Mouse (Mus musculus): ENCODE measurements around the gene Wnt10a.

Wnt10a gene

GRCm38 (mm10) chr1:74791249-74791648, at the start of gene Wnt10a:
TSS of gene Wnt10a (plus strand) at chr1:74791516.
- DNase-seq = peak in 1 of 2 experiments; percentile 58

DNA sequence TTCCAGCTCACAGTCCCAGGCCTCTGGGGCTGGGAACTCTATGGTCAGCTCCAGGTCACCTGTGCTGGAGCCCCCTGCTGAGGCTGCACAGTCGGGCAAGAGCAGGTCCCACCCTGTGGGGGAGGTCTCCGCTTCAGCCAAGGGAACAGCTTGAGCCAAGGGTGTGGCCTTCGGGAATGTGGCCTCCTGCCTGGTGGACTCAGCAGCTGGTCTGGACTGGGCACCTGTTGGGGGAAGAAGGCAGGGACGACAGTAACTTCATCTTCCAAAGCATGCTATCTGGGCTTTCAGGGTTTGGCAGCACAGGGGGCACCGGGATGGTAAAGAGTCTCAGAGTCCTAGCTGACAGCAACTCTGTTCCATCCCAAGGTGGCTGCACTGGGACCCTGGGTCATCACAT, 44.0 kb upstream of the Wnt10a start:
- no peak for DNase-seq

GRCm38 (mm10) chr1:74748643-74749271, 42.6 kb upstream of the Wnt10a start, which contains the start of gene Prkag3:
TSS of gene Prkag3 (minus strand) at chr1:74749221.
- DNase-seq = peak; percentile 17 to 65

- no peak for DNase-seq
These were observed 42.0 kb upstream of the Wnt10a start for GRCm38 (mm10) chr1:74749301-74749700.

- no peak for DNase-seq
These were observed 40.6 kb upstream of the Wnt10a start for GRCm38 (mm10) chr1:74750683-74751082.

DNA sequence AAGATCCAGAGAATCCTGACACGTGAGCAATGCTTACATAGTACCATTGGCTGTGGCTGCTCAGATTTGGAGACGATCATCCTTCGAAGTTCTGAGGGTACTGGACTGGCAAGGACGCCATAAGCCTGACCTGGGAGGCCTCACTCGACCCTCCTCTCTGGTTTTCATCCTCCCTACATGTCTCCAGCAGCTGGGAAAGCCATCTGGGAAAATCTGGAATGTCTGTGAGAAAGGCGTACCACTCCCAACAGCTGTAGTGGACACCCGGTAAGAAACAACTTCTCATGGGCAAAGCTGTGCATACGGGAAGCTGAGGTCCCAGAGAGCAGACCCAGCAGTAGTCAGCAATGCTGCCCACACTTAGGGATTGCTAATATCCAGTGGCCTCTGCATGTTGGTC, 39.2 kb upstream of the Wnt10a start:
- no peak for DNase-seq

GRCm38 (mm10) chr1:74752833-74753232, 38.5 kb upstream of the Wnt10a start:
- no peak for DNase-seq

GRCm38 (mm10) chr1:74753266-74753974, 37.9 kb upstream of the Wnt10a start:
- DNase-seq = no peak

DNA sequence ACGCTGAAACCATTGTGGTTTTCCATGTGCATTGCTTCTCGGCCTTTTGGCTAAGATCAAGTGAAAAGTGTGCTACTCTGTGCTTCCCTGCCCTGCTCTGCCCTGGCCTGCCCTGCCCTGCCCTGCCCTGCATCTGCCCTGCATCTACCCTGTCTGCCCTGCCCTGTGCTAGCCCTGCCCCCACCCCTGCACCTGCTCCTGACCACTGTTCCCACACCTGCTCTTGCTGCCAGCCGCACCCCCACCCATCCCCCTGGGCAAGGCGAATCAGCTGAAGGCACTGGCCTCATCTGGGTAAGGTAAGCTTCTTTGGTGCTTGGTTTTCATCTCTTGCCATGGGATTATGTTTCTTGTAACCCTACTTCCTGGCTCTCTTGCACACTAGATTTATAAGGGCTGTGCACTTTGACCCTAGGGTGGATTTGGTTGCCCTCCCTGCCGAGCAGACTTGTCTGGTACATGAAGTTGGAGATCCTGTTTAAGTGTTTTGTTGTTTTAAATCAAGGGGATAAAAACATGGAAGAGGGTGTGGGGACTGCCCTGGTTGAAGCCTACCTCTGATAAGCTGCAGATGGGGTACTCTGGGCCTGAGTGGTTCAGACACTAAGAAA, 37.0 kb upstream of the Wnt10a start:
- DNase-seq = no peak

DNA sequence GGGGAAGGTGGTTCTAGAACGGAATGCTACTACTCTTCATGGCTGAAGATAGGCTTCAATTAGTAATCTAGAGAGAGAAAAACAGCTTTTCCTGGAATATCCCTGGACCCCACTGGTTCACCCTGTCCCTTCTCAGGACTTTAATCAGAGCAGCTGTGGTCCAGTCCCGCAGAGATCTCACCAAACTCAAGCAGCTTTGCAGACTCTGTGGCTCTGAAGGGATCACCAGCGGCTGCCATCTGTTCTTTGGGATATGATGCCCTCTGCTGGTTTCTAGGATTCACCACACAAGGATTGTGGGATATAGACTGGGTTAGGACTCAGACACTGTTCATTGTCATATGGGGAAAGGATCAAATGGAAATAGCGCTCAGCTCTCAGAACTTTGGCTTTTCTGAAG, 31.5 kb upstream of the Wnt10a start:
- DNase-seq = no peak

GRCm38 (mm10) chr1:74763081-74763480, 28.2 kb upstream of the Wnt10a start:
- peak; percentile 41 to 65 for DNase-seq

GRCm38 (mm10) chr1:74770727-74771466, 20.4 kb upstream of the Wnt10a start:
- no peak for DNase-seq

GRCm38 (mm10) chr1:74771467-74771844, 19.9 kb upstream of the Wnt10a start:
- DNase-seq = no peak

DNA sequence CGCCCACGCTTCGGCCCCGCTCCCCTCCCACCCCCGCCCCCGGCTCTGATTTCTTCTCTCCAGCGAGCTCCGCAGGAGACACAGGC, 19.6 kb upstream of the Wnt10a start, which contains the start of gene Wnt6:
Gene Wnt6 (plus strand): TSS at position 48 of the 86 bp plus-strand sequence.
- DNase-seq = no peak

DNA sequence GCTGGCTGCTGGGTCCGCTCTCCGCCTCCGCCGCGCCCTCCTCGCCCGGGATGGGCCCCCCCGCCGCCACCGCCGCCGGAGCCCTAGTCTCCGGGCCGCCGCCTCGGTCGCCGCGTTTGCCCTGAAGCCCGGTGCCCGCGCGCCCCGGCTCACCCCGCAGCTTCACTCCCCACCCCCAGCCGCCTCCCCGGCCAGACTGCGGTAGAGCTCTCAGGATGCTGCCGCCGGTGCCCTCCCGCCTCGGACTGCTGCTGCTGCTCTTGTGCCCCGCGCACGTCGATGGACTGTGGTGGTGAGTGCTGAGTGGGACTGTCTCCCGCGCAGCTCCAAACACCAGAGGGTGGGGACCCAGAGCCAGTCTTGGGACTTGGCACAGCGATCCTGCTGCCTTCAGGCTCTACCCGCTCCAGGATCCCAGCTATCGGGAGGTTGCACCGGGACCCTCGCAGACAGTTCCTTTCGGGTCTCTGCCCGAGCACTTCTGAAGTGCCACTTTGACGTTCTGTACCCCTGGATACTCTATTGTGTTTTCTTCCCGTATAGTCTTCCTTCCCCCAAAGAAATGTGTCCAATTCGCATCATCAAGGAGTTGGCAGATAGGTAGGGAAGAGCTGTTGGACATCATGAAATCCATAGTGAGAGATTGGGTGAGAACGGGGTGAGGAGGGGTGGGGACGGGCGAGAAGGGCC, 19.2 kb upstream of the Wnt10a start:
- DNase-seq = no peak

GRCm38 (mm10) chr1:74773136-74773535, 18.2 kb upstream of the Wnt10a start:
- peak; percentile 44 to 52 for DNase-seq

DNA sequence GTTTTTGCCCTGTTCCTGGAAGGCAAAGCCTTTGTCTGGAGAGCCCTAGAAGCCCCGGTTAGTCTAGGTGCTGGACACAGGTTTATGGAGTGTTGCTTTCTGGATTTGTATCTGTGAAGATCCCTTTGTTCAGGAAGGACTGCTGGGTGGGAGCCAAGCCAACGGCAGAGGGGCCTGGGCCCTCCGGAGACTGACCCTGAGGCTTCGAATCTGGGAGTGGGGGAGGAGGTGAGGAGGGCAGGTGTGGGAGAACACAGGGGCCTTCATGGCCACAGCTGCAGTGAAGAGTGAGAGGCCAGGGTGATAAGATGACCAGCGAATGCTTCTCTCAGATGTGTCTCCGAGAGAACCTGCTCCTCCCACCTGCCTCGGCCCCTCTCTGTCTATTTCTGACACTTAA, 17.3 kb upstream of the Wnt10a start:
- no peak for DNase-seq

- no peak for DNase-seq
These were observed 15.5 kb upstream of the Wnt10a start for GRCm38 (mm10) chr1:74775816-74776215.

DNA sequence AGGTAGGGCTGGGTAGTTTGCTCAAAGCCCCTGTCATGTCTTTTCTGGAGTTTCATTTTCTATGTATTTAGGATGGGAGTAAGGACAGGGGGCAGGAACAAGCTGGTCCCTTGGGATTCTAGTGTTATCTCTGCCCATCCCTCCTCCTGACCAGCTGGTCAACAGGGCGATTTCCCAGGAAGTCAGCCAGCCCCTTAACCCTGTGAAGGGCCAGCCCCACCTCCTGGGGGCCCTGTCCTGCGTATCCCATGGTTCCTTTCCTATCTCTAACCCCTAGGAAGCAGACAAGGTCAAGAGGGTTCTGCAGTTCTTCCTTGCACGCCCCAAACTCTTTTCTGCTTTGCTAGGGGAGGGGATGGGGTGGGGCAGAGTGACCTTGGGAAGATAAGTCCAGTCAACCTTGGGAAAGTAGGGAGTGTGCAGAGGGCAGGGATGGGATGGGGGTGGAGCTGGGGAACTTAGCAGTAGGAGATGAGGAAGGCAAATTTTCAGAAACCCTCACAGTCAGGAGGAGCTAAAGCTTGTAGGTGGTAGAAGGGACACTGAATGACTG, 12.3 kb upstream of the Wnt10a start:
- DNase-seq = no peak

DNA sequence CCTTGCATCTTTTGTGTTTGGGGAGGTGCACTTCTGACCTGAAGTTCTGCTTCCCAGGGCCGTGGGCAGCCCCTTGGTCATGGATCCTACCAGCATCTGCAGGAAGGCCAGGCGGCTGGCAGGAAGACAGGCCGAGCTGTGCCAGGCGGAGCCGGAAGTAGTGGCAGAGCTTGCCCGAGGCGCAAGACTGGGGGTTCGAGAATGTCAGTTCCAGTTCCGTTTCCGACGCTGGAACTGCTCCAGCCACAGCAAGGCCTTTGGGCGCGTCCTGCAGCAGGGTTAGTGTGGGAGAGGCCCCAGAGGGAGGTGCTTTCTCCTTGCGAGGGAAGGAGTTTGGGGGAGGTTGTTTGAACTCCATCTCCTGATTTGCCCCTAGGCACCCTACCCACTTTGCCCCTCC, 9.3 kb upstream of the Wnt10a start:
- no peak for DNase-seq

GRCm38 (mm10) chr1:74783554-74783953, 7.8 kb upstream of the Wnt10a start:
- DNase-seq = no peak

DNA sequence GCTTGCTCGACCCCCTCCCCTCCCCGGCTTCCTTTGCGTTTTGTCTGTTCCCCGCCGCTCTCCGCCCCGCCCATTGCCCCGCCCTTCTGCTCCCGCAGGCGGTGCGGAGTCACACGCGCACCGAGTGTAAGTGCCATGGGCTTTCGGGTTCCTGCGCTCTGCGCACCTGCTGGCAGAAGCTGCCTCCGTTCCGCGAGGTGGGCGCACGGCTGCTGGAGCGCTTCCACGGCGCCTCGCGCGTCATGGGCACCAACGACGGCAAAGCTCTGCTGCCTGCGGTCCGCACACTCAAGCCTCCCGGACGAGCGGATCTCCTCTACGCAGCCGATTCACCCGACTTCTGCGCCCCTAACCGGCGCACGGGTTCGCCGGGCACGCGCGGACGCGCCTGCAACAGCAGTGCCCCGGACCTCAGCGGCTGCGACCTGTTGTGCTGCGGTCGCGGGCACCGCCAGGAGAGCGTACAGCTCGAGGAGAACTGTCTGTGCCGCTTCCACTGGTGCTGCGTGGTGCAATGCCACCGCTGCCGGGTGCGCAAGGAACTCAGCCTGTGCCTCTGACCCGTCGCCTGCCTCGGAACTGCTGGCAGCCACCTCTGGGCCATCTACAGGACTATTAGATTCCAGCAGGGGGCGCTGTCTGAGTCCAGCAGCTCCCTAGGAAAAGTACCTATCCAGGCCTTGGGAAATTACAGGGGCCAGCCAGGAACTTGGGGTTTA, 7.1 kb upstream of the Wnt10a start:
- DNase-seq = peak; percentile 16 to 50
